Mouse (Mus musculus): ENCODE measurements around the gene Gpsm1. TPM values are rescaled to one million over a fixed set of nuclear protein-coding genes. Genes with fewer than 3 reads are reported as not detected.
A peak's percentile ranks its signal among the peaks of the same experiment; 100 is the strongest.
"Not testable (repeated sequence)": the region's sequence is repeated elsewhere in the genome, so short reads cannot be mapped to it uniquely, and the experiment has no call there.

Gene Gpsm1
- polyA plus RNA-seq, 1 experiment from 2014 or later = 61.5 TPM

DNA sequence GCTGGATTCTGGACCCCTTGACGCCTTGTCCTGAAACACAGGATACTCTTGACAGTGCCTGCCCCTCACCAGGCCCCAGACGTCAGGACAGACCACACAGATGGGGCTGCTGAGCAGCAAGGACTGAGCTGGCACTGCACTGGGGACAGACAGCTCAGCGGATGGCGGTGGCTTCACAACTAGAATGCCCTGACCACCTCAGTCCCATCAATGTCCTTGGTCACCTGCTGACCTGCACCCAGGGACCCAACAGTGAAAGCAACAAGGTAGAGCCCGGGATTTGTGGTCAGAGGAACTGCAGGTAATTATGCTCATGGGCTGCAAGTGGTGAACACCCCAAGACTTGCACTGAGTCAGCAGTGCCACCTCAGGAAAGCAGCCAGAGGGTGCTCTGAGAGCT lies 47.7 kb downstream of the Gpsm1 start:
- Histone ChIP-seq H3K9ac (no peak overlapping the region), H3K27ac (no peak overlapping the region), H3K27me3 (no peaks in the 10 kb centered on the region), H3K4me1 (no peaks in the 10 kb centered on the region), H3K36me3 (peaks cover 56% of the 10 kb centered on the region), H3K9me3 (no peaks in the 10 kb centered on the region), H3K4me3 (no peak overlapping the region), H3K4me2 (replicated peaks) (no peak overlapping the region)
- no peak for ATAC-seq (ENCODE audit: low FRiP score, low read depth)
- WGBS = 88% methylated on average over 5 of the region's 5 CpGs

DNA sequence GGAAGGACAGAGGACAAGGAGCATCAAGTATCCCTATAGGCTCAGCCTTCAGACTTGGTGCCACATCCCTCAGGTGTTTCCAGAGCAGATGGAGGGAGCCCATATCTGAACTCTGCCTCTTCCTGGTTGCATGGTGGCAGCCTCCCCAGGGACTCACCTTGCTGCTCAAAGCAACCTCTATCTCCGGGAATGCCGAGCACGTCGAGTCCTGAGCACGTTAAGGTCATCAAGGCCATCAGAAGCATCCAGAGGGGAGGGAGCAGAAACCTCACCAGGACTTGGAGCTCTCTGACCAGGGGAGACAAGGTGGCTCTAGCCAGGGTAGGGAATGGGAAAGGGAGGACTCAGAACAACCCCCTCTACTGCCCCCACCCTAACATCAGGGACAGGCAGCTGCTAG lies 48.2 kb downstream of the Gpsm1 start:
- no peak for ATAC-seq (ENCODE audit: low FRiP score, low read depth)
- H3K9ac ChIP-seq = no peak overlapping the region
- no peaks in the 10 kb centered on the region for H3K9me3 ChIP-seq
- H3K4me1 ChIP-seq = no peaks in the 10 kb centered on the region
- H3K27me3 ChIP-seq = no peaks in the 10 kb centered on the region
- peaks cover 61% of the 10 kb centered on the region for H3K36me3 ChIP-seq
- H3K4me3 ChIP-seq = no peak overlapping the region
- no peak overlapping the region for H3K4me2 ChIP-seq (replicated peaks)
- no peak overlapping the region for H3K27ac ChIP-seq
- 87% methylated on average over 5 of the region's 5 CpGs for WGBS

- WGBS = 86% methylated on average over 10 of the region's 10 CpGs
- Histone ChIP-seq H3K4me2 (replicated peaks) (no peak overlapping the region), H3K9ac (peak overlapping the region; percentile 21; the same call in 1 of the 2 replicates), H3K36me3 (peaks cover 75% of the 10 kb centered on the region), H3K4me3 (no peak overlapping the region), H3K27ac (no peak overlapping the region), H3K4me1 (no peaks in the 10 kb centered on the region), H3K9me3 (no peaks in the 10 kb centered on the region), H3K27me3 (no peaks in the 10 kb centered on the region)
- no peak for ATAC-seq (ENCODE audit: low FRiP score, low read depth)
Measured at GRCm38 (mm10) chr2:26364738-26365465, 49.6 kb downstream of the Gpsm1 start.

DNA sequence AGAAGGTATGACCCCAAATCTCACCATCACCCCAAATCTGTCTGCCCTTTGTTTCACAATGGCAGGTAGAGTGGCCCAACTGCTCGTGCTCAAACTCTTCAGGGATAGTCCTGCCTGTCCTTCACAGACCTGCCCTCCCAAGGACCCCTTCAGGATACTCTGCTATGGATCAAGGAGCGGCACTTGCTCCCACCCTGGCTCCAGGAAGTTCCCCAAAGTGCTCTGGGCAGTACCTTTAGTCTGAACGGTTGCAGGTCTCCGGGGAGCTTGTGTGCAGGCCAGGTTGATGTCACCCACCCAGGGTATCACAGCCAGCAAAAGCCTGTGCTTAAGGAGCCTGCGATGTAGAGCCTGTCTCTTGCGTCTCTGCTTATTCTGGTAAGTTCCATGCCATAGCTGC lies 52.6 kb downstream of the Gpsm1 start:
- Histone ChIP-seq H3K36me3 (peaks cover 99% of the 10 kb centered on the region), H3K4me3 (no peak overlapping the region), H3K4me1 (no peaks in the 10 kb centered on the region), H3K27me3 (no peaks in the 10 kb centered on the region), H3K27ac (no peak overlapping the region), H3K9ac (no peak overlapping the region), H3K9me3 (no peaks in the 10 kb centered on the region), H3K4me2 (replicated peaks) (no peak overlapping the region)
- WGBS = 91% methylated on average over 6 of the region's 6 CpGs
- ATAC-seq (ENCODE audit: low FRiP score, low read depth) = no peak

DNA sequence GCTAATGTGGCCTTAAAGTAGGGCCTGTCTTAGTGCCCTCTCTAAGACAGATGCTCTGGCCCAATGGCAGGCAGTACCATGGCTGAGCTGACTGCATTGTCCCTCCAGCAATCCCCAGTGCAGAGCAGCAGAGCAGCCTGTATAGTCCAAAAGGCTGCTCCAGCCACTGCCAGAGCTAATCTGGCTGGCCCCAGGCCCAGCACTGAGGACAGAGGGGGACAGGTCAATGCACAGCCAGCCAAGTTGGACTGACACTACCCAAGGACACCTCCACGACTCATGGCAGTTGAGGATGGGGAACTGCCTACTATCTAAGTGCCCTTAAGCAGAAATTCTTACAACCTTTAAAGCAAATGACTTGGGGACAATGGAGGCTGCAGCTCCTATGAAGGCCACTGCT lies 53.3 kb downstream of the Gpsm1 start:
- H3K27me3 ChIP-seq = no peaks in the 10 kb centered on the region
- H3K9ac ChIP-seq = peak overlapping the region; percentile 5; the same call in 1 of the 2 replicates
- WGBS = 84% methylated on average over 1 of the region's 1 CpGs
- H3K4me3 ChIP-seq = no peak overlapping the region
- H3K4me2 ChIP-seq (replicated peaks) = no peak overlapping the region
- H3K4me1 ChIP-seq = no peaks in the 10 kb centered on the region
- no peak for ATAC-seq (ENCODE audit: low FRiP score, low read depth)
- no peaks in the 10 kb centered on the region for H3K9me3 ChIP-seq
- no peak overlapping the region for H3K27ac ChIP-seq
- peaks cover 99% of the 10 kb centered on the region for H3K36me3 ChIP-seq

- H3K27me3 ChIP-seq = no peaks in the 10 kb centered on the region
- ATAC-seq (ENCODE audit: low FRiP score, low read depth) = no peak
- H3K4me3 ChIP-seq = no peak overlapping the region
- WGBS = 93% methylated on average over 8 of the region's 8 CpGs
- H3K4me2 ChIP-seq (replicated peaks) = no peak overlapping the region
- H3K4me1 ChIP-seq = no peaks in the 10 kb centered on the region
- H3K9ac ChIP-seq = no peak overlapping the region
- H3K27ac ChIP-seq = no peak overlapping the region
- H3K9me3 ChIP-seq = no peaks in the 10 kb centered on the region
- peaks cover 99% of the 10 kb centered on the region for H3K36me3 ChIP-seq
Measured at GRCm38 (mm10) chr2:26372396-26372795, 57.1 kb downstream of the Gpsm1 start.

- H3K27me3 ChIP-seq = no peaks in the 10 kb centered on the region
- ATAC-seq (ENCODE audit: low FRiP score, low read depth) = peak; percentile 95
- H3K27ac ChIP-seq = 0 out of 2 replicates have a peak within 1 kb of the TSS, but pooled peaks have one; percentile 22
- peaks cover 12% of the 10 kb centered on the region for H3K4me1 ChIP-seq
- peaks cover 67% of the 10 kb centered on the region for H3K36me3 ChIP-seq
- peak within 1 kb of the TSS; percentile 86 for H3K4me2 ChIP-seq (replicated peaks)
- peak within 1 kb of the TSS; percentile 85 for H3K4me3 ChIP-seq
- peak within 1 kb of the TSS; percentile 85 for H3K9ac ChIP-seq
- under 1% methylated on average over 38 of the region's 38 CpGs for WGBS
- no peaks in the 10 kb centered on the region for H3K9me3 ChIP-seq
Measured at GRCm38 (mm10) chr2:26380131-26380771, 64.9 kb downstream of the Gpsm1 start, which contains the start of gene Snapc4. Snapc4 (minus strand) TSS chr2:26380653.

DNA sequence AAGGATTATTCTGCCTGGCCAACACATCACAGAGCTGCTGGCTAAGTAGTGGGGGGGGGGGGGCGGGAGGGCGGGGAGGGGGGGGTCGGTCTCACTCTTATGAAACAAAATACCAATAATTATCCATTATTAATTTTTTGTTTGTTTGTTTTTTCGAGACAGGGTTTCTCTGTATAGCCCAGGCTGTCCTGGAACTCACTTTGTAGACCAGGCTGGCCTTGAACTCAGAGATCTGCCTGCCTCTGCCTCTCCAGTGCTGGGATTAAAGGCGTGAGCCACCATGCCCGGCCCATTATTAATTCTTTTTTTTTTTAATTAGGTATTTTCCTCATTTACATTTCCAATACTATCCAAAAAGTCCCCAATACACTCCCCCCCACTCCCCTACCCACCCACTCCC lies 65.6 kb downstream of the Gpsm1 start:
- Histone ChIP-seq H3K9ac (peak overlapping the region; percentile 85), H3K4me2 (replicated peaks) (peak overlapping the region; percentile 86), H3K36me3 (peaks cover 67% of the 10 kb centered on the region), H3K4me3 (peak overlapping the region; percentile 85), H3K4me1 (peaks cover 12% of the 10 kb centered on the region)
- not testable (repeated sequence) for H3K27ac ChIP-seq; H3K9me3 ChIP-seq; ATAC-seq (ENCODE audit: low FRiP score, low read depth); H3K27me3 ChIP-seq
- 28% methylated on average over 6 of the region's 6 CpGs for WGBS

DNA sequence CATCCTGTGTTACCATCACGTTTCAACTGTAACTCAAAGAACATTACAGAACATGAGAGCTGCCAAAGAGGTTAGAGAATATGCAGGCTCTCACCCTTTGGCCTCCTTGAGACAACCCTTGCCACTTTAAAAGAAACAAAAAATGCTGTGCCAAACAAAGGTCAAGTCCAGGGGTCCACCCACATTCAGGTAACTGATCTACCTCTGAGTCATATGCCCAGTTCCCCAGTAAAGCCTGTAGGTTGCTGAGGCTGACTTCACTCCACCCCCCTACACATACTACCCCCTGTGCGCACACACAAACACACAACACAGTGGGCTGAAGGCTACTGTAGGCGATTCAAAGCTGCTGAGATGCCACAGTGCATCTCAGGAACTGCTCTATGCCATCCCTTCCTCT lies 72.4 kb downstream of the Gpsm1 start:
- no peak for ATAC-seq (ENCODE audit: low FRiP score, low read depth)
- no peaks in the 10 kb centered on the region for H3K27me3 ChIP-seq
- peaks cover 19% of the 10 kb centered on the region for H3K4me1 ChIP-seq
- H3K9me3 ChIP-seq = no peaks in the 10 kb centered on the region
- 91% methylated on average over 3 of the region's 3 CpGs for WGBS
- H3K4me2 ChIP-seq (replicated peaks) = peak overlapping the region; percentile 90
- H3K27ac ChIP-seq = no peak overlapping the region
- H3K9ac ChIP-seq = peak overlapping the region; percentile 96
- peak overlapping the region; percentile 94 for H3K4me3 ChIP-seq
- peaks cover 76% of the 10 kb centered on the region for H3K36me3 ChIP-seq

GRCm38 (mm10) chr2:26388682-26389153 lies 73.4 kb downstream of the Gpsm1 start:
- peak overlapping the region; percentile 69; the same call in 1 of the 2 replicates for H3K27ac ChIP-seq
- peak overlapping the region; percentile 94 for H3K4me3 ChIP-seq
- peaks cover 76% of the 10 kb centered on the region for H3K36me3 ChIP-seq
- peaks cover 19% of the 10 kb centered on the region for H3K4me1 ChIP-seq
- no peaks in the 10 kb centered on the region for H3K27me3 ChIP-seq
- ATAC-seq (ENCODE audit: low FRiP score, low read depth) = peak; percentile 51
- under 1% methylated on average over 37 of the region's 45 CpGs for WGBS
- no peaks in the 10 kb centered on the region for H3K9me3 ChIP-seq
- H3K9ac ChIP-seq = peak overlapping the region; percentile 96
- H3K4me2 ChIP-seq (replicated peaks) = peak overlapping the region; percentile 90

GRCm38 (mm10) chr2:26389154-26389690 lies 73.9 kb downstream of the Gpsm1 start, which contains the start of the genes Entr1 and Pmpca:
Entr1 (minus strand) TSS chr2:26389316.
Pmpca (plus strand) TSS chr2:26389339.
- peak within 1 kb of the TSS; percentile 94 for H3K4me3 ChIP-seq
- 1% methylated on average over 50 of the region's 60 CpGs for WGBS
- H3K9ac ChIP-seq = peak within 1 kb of the TSS; percentile 96
- peak; percentile 89 for ATAC-seq (ENCODE audit: low FRiP score, low read depth)
- no peaks in the 10 kb centered on the region for H3K27me3 ChIP-seq
- H3K9me3 ChIP-seq = no peaks in the 10 kb centered on the region
- H3K4me1 ChIP-seq = peaks cover 19% of the 10 kb centered on the region
- H3K4me2 ChIP-seq (replicated peaks) = peak within 1 kb of the TSS; percentile 90
- peak within 1 kb of the TSS; percentile 69; the same call in 1 of the 2 replicates for H3K27ac ChIP-seq
- H3K36me3 ChIP-seq = peaks cover 76% of the 10 kb centered on the region

GRCm38 (mm10) chr2:26390954-26391353 lies 75.6 kb downstream of the Gpsm1 start:
- WGBS = 85% methylated on average over 3 of the region's 3 CpGs
- Histone ChIP-seq H3K4me2 (replicated peaks) (no peak overlapping the region), H3K4me1 (peaks cover 19% of the 10 kb centered on the region), H3K27ac (no peak overlapping the region), H3K9me3 (no peaks in the 10 kb centered on the region), H3K9ac (no peak overlapping the region), H3K4me3 (no peak overlapping the region), H3K27me3 (no peaks in the 10 kb centered on the region), H3K36me3 (peaks cover 76% of the 10 kb centered on the region)
- ATAC-seq (ENCODE audit: low FRiP score, low read depth) = no peak
